Mouse (Mus musculus): ENCODE measurements around the gene Atxn3. TPM values are rescaled to one million over a fixed set of nuclear protein-coding genes. Genes with fewer than 3 reads are reported as not detected.

Gene Atxn3
- polyA plus RNA-seq, 1 experiment from 2014 or later, result 23.5 TPM

DNA sequence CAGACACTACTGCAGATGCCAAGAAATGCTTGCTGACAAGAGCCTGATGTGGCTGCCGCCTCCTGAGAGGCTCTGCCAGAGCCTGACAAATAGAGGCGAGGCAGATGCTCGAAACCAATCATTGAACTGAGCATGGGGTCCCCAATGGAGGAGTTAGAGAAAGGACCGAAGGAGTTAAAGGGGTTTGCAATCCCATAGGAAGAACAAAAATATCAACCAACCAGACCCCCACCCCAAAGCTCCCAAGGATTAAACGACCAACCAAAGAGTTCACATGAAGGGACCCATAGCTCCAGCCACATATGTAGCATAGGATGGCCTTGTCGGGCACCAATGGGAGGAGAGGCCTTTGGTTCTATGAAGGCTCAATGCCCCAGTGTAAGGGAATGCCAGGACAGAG is 47.7 kb downstream of the Atxn3 start:
- Histone ChIP-seq H3K4me3 (ENCODE audit: low read depth, low read length) (no peak overlapping the region), H3K27ac (ENCODE audit: low read depth, low read length) (no peak overlapping the region), H3K27me3 (ENCODE audit: control insufficient read depth, insufficient read depth, low read length) (no peaks in the 10 kb centered on the region), H3K4me2 (replicated peaks; ENCODE audit: low read depth, low read length) (no peak overlapping the region), H3K4me1 (replicated peaks; ENCODE audit: control insufficient read depth, insufficient read depth, low read length) (0 out of 2 replicates have a peak, but pooled peaks cover 2% of the 10 kb centered on the region), H3K36me3 (ENCODE audit: control insufficient read depth, insufficient read depth, low read length) (no peaks in the 10 kb centered on the region), H3K9me3 (ENCODE audit: control insufficient read depth, low read length) (no peaks in the 10 kb centered on the region), H3K9ac (ENCODE audit: low read depth, low read length) (no peak overlapping the region)
- 92% methylated on average over 6 of the region's 6 CpGs for WGBS
- ATAC-seq (ENCODE audit: low FRiP score) (no peak), DNase-seq (ENCODE audit: low spot score) (no peak)

DNA sequence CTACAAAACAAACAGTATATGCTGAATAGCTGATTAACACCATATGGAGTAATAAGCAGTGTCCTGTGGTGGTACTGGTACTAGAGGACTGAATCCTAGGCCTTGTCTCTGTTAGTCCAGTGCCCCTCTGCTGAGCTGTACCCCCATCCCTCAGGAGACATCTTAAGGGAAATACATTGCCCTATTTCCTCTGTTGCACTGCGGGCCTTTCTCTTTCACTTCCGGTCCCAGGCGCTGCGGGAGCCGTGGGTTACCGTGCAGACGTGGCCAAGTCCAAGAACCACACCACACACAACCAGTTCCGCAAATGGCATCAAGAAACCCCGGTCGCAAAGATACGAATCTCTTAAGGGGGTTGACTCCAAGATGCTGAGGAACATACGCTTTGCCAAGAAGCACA is 52.2 kb downstream of the Atxn3 start:
- no peaks in the 10 kb centered on the region for H3K27me3 ChIP-seq (ENCODE audit: control insufficient read depth, insufficient read depth, low read length)

DNA sequence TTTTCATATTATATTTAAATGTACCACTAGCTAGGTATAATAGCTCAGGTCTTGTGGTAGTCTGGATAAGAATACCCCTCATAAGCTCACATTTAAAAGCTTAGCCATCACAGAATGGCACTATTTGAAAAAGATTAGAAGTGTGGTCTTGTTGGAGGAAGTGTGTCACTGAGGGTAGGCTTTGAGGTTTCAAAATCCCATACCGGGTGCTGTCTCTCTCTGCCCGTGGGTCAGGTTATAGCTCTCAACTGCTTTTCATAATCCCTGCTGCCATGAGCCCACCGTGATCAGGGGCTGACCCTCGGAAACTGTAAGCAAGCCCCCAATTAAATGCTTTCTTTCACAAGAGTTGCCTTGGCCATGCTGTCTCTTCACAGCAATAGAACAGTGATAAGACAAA is 53.1 kb downstream of the Atxn3 start:
- H3K4me3 ChIP-seq (ENCODE audit: low read depth, low read length), result no peak overlapping the region
- H3K4me2 ChIP-seq (replicated peaks; ENCODE audit: low read depth, low read length), result no peak overlapping the region
- H3K9me3 ChIP-seq (ENCODE audit: control insufficient read depth, low read length), result no peaks in the 10 kb centered on the region
- WGBS, result 92% methylated on average over 4 of the region's 4 CpGs
- no peak for ATAC-seq (ENCODE audit: low FRiP score)
- no peaks in the 10 kb centered on the region for H3K4me1 ChIP-seq (replicated peaks; ENCODE audit: control insufficient read depth, insufficient read depth, low read length)
- H3K36me3 ChIP-seq (ENCODE audit: control insufficient read depth, insufficient read depth, low read length), result no peaks in the 10 kb centered on the region
- DNase-seq (ENCODE audit: low spot score), result no peak
- no peak overlapping the region for H3K27ac ChIP-seq (ENCODE audit: low read depth, low read length)
- no peaks in the 10 kb centered on the region for H3K27me3 ChIP-seq (ENCODE audit: control insufficient read depth, insufficient read depth, low read length)
- H3K9ac ChIP-seq (ENCODE audit: low read depth, low read length), result no peak overlapping the region

More for the DNA sequence above, 52.2 kb downstream of the Atxn3 start:
- Histone ChIP-seq H3K4me3 (ENCODE audit: low read depth, low read length) (no peak overlapping the region), H3K27ac (ENCODE audit: low read depth, low read length) (no peak overlapping the region), H3K4me1 (replicated peaks; ENCODE audit: control insufficient read depth, insufficient read depth, low read length) (no peaks in the 10 kb centered on the region), H3K9me3 (ENCODE audit: control insufficient read depth, low read length) (no peaks in the 10 kb centered on the region), H3K4me2 (replicated peaks; ENCODE audit: low read depth, low read length) (no peak overlapping the region), H3K36me3 (ENCODE audit: control insufficient read depth, insufficient read depth, low read length) (no peaks in the 10 kb centered on the region), H3K9ac (ENCODE audit: low read depth, low read length) (no peak overlapping the region)
- no peak for ATAC-seq (ENCODE audit: low FRiP score)
- no peak for DNase-seq (ENCODE audit: low spot score)
- 96% methylated on average over 12 of the region's 12 CpGs for WGBS

DNA sequence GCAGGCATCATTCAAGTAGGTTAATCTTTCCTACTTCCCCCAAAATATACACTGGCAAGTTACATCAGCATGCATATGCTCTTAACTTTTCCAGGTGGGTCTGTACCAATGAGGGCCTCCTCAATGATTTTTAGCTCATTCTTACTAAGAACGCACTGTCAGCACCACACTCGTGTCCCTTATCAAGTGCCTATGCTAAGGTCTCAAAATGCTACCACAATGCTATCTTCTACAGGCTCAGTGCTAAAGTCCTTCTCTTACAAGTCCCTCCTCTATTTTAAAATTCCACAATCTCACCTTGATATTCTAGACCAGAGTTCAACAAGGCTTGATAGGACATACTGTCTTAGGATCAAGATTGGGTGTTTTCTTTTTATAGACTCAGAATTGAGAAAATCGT is 53.9 kb downstream of the Atxn3 start:
- H3K27ac ChIP-seq (ENCODE audit: low read depth, low read length), result no peak overlapping the region
- H3K4me3 ChIP-seq (ENCODE audit: low read depth, low read length), result no peak overlapping the region
- no peaks in the 10 kb centered on the region for H3K36me3 ChIP-seq (ENCODE audit: control insufficient read depth, insufficient read depth, low read length)
- DNase-seq (ENCODE audit: low spot score), result no peak
- ATAC-seq (ENCODE audit: low FRiP score), result no peak
- H3K4me1 ChIP-seq (replicated peaks; ENCODE audit: control insufficient read depth, insufficient read depth, low read length), result no peaks in the 10 kb centered on the region
- WGBS, result 94% methylated on average over 3 of the region's 3 CpGs
- H3K9ac ChIP-seq (ENCODE audit: low read depth, low read length), result no peak overlapping the region
- no peak overlapping the region for H3K4me2 ChIP-seq (replicated peaks; ENCODE audit: low read depth, low read length)
- no peaks in the 10 kb centered on the region for H3K9me3 ChIP-seq (ENCODE audit: control insufficient read depth, low read length)
- H3K27me3 ChIP-seq (ENCODE audit: control insufficient read depth, insufficient read depth, low read length), result no peaks in the 10 kb centered on the region

DNA sequence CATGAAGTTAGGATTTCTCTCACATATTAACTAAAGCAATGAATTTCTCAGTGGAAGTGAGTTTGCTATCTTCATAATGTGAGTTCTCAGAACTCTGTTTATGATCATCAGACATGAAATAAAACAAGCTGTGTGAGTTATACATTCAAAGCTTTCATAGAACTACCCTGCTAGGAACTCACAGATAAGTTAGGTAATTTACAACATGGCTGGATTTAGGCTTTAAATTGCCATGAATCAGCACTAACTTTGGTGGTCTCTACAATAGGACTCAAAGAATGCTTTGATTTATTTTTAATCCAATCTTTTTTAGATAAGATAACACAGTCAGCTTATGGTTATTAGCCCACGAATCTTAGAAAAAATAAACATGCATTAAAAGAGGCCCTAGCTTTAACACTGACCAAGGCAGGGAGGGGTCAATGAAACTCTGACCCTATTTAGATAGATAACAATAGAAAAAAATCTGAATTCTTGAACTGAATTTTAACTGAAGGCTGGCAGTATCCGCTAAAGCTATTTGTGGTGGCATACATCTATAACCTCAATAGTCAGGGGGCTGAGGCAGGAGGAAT is 58.3 kb downstream of the Atxn3 start:
- Histone ChIP-seq H3K9me3 (ENCODE audit: control insufficient read depth, low read length) (no peaks in the 10 kb centered on the region), H3K4me2 (replicated peaks; ENCODE audit: low read depth, low read length) (no peak overlapping the region), H3K27me3 (ENCODE audit: control insufficient read depth, insufficient read depth, low read length) (no peaks in the 10 kb centered on the region), H3K9ac (ENCODE audit: low read depth, low read length) (no peak overlapping the region), H3K36me3 (ENCODE audit: control insufficient read depth, insufficient read depth, low read length) (no peaks in the 10 kb centered on the region), H3K27ac (ENCODE audit: low read depth, low read length) (no peak overlapping the region), H3K4me1 (replicated peaks; ENCODE audit: control insufficient read depth, insufficient read depth, low read length) (no peaks in the 10 kb centered on the region), H3K4me3 (ENCODE audit: low read depth, low read length) (no peak overlapping the region)
- WGBS, result 90% methylated on average over 2 of the region's 2 CpGs
- DNase-seq (ENCODE audit: low spot score), result no peak
- ATAC-seq (ENCODE audit: low FRiP score), result no peak

DNA sequence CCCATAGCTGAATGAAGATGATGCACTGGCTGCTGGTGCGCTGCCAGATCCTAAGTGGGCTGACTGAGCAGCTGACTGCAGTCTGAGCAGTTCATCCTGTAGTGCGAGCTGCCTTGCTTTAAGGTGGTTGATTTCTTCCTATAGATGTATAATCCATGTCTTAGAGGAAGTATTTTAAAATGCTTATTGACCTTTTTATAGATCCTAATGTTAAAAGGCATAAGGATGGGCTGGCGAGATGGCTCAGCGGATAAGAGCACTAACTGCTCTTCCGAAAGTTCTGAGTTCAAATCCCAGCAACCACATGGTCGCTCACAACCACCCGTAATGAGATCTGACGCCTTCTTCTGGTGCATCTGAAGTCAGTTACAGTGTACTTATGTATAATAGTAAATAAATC is 59.1 kb downstream of the Atxn3 start:
- ATAC-seq (ENCODE audit: low FRiP score) (no peak), DNase-seq (ENCODE audit: low spot score) (no peak)
- H3K4me1 ChIP-seq (replicated peaks; ENCODE audit: control insufficient read depth, insufficient read depth, low read length), result no peaks in the 10 kb centered on the region
- H3K27ac ChIP-seq (ENCODE audit: low read depth, low read length), result no peak overlapping the region
- no peak overlapping the region for H3K4me2 ChIP-seq (replicated peaks; ENCODE audit: low read depth, low read length)
- no peaks in the 10 kb centered on the region for H3K36me3 ChIP-seq (ENCODE audit: control insufficient read depth, insufficient read depth, low read length)
- H3K4me3 ChIP-seq (ENCODE audit: low read depth, low read length), result no peak overlapping the region
- no peaks in the 10 kb centered on the region for H3K27me3 ChIP-seq (ENCODE audit: control insufficient read depth, insufficient read depth, low read length)
- WGBS, result 96% methylated on average over 8 of the region's 8 CpGs
- no peak overlapping the region for H3K9ac ChIP-seq (ENCODE audit: low read depth, low read length)
- no peaks in the 10 kb centered on the region for H3K9me3 ChIP-seq (ENCODE audit: control insufficient read depth, low read length)

DNA sequence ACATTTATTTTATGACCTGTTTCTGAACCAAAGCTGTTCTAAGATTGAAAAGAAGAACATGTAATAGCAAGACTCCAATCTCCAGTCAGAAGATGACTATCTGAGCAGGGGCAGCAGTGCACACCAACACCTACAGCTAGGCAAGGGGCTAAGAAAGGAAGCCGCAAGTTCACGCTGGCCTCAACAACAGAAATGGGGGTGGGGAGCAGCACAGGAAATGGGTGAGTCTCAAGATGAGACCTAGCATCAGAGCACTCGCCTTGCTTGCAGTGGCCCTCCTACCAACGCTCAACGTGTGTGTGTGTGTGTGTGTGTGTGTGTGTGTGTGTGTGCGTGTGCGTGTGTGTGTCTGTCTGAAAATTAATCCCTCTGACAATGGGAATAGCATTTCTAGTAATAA is 60.9 kb downstream of the Atxn3 start:
- H3K9me3 ChIP-seq (ENCODE audit: control insufficient read depth, low read length), result no peaks in the 10 kb centered on the region
- ATAC-seq (ENCODE audit: low FRiP score) (no peak), DNase-seq (ENCODE audit: low spot score) (no peak)
- H3K4me3 ChIP-seq (ENCODE audit: low read depth, low read length), result no peak overlapping the region
- no peak overlapping the region for H3K4me2 ChIP-seq (replicated peaks; ENCODE audit: low read depth, low read length)
- no peaks in the 10 kb centered on the region for H3K36me3 ChIP-seq (ENCODE audit: control insufficient read depth, insufficient read depth, low read length)
- H3K27me3 ChIP-seq (ENCODE audit: control insufficient read depth, insufficient read depth, low read length), result no peaks in the 10 kb centered on the region
- WGBS, result 91% methylated on average over 7 of the region's 7 CpGs
- H3K4me1 ChIP-seq (replicated peaks; ENCODE audit: control insufficient read depth, insufficient read depth, low read length), result no peaks in the 10 kb centered on the region
- H3K27ac ChIP-seq (ENCODE audit: low read depth, low read length), result no peak overlapping the region
- no peak overlapping the region for H3K9ac ChIP-seq (ENCODE audit: low read depth, low read length)

DNA sequence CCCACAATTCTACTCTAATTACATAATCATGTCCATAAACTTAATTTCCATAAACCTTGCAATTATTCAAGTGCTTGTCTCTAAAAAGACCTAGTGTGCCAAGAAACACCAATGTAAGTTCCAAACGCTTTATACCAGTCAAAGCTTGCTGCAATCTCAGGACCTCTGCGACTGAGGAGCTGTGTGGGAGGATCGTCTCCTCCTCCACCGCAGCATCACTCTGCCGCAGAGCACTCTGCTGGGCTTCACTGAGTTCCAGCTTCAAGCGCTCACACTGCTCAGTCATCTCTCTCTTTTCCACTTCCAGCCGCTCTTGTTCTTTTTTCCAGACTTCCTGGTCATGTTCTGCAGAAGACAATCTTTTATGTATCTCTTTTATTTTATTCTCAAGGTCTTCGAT is 64.8 kb downstream of the Atxn3 start:
- Histone ChIP-seq H3K4me1 (replicated peaks; ENCODE audit: control insufficient read depth, insufficient read depth, low read length) (no peaks in the 10 kb centered on the region), H3K4me2 (replicated peaks; ENCODE audit: low read depth, low read length) (no peak overlapping the region), H3K4me3 (ENCODE audit: low read depth, low read length) (no peak overlapping the region), H3K36me3 (ENCODE audit: control insufficient read depth, insufficient read depth, low read length) (no peaks in the 10 kb centered on the region), H3K27ac (ENCODE audit: low read depth, low read length) (no peak overlapping the region), H3K9ac (ENCODE audit: low read depth, low read length) (no peak overlapping the region), H3K27me3 (ENCODE audit: control insufficient read depth, insufficient read depth, low read length) (no peaks in the 10 kb centered on the region), H3K9me3 (ENCODE audit: control insufficient read depth, low read length) (no peaks in the 10 kb centered on the region)
- DNase-seq (ENCODE audit: low spot score) (no peak), ATAC-seq (ENCODE audit: low FRiP score) (no peak)
- WGBS, result 86% methylated on average over 8 of the region's 8 CpGs

DNA sequence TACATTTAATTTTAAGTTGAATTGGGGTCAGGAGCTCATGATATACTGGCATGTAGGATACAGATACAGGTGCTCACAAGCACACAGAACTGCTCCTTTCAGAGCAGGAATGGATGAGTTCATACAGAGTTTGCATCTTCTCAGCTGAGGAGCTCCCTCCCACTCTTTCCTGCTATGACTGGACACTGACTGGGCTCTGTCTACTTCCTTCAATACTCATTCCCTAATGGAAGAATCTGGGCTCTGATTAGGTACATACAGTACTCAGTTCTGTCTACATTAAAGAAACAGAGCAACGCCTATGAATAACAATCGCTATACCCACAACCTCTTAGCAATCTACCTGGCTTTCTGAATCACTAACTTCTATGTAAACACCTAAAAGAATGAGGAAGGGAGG is 65.2 kb downstream of the Atxn3 start:
- 97% methylated on average over 2 of the region's 2 CpGs for WGBS
- Histone ChIP-seq H3K9me3 (ENCODE audit: control insufficient read depth, low read length) (no peaks in the 10 kb centered on the region), H3K4me3 (ENCODE audit: low read depth, low read length) (no peak overlapping the region), H3K4me2 (replicated peaks; ENCODE audit: low read depth, low read length) (no peak overlapping the region), H3K27me3 (ENCODE audit: control insufficient read depth, insufficient read depth, low read length) (no peaks in the 10 kb centered on the region), H3K27ac (ENCODE audit: low read depth, low read length) (no peak overlapping the region), H3K36me3 (ENCODE audit: control insufficient read depth, insufficient read depth, low read length) (no peaks in the 10 kb centered on the region), H3K9ac (ENCODE audit: low read depth, low read length) (no peak overlapping the region), H3K4me1 (replicated peaks; ENCODE audit: control insufficient read depth, insufficient read depth, low read length) (no peaks in the 10 kb centered on the region)
- DNase-seq (ENCODE audit: low spot score), result no peak
- ATAC-seq (ENCODE audit: low FRiP score), result no peak

Measured in hindbrain, embryonic 11.5 days (tissue).